Mouse (Mus musculus) E14TG2a.4 (cell line): Measurements from ENCODE around the gene Eif4a1.
A peak's percentile ranks its signal among the peaks of the same experiment; 100 is the strongest.

Experiments used
- H3K27me3 ChIP-seq: 2 replicates; pipeline ENCODE4 v1.6.1; 2014; ENCODE audit warnings: low read length, control low read depth; ENCODE audit not compliant: insufficient read depth
- H3K36me3 ChIP-seq: 2 replicates; pipeline ENCODE4 v1.6.1; 2014; ENCODE audit warnings: low read length, control low read depth; ENCODE audit not compliant: insufficient read depth
- H3K4me1 ChIP-seq: replicated peaks from 2 replicates; pipeline ENCODE4 v1.6.1; 2014; ENCODE audit warnings: low read depth, low read length, control low read depth
- H3K4me3 ChIP-seq: replicated peaks from 2 replicates; pipeline ENCODE4 v1.5.1; 2014; ENCODE audit warnings: mild to moderate bottlenecking, low read length
- H3K9me3 ChIP-seq: 2 replicates; pipeline ENCODE4 v1.6.1; 2014; ENCODE audit warnings: low read length, control low read depth
- CTCF ChIP-seq: conservative IDR thresholded peaks from 2 replicates; pipeline ENCODE4 v1.5.1; 2014; ENCODE audit warnings: low read length
- NANOG ChIP-seq: IDR thresholded peaks from 2 replicates; pipeline ENCODE4 v1.6.1; 2014; ENCODE audit warnings: borderline replicate concordance, low read length, mixed read lengths
- POU5F1 ChIP-seq: IDR thresholded peaks from 2 replicates; pipeline ENCODE4 v1.6.1; 2014; ENCODE audit warnings: low read length, borderline replicate concordance

Gene Eif4a1

DNA sequence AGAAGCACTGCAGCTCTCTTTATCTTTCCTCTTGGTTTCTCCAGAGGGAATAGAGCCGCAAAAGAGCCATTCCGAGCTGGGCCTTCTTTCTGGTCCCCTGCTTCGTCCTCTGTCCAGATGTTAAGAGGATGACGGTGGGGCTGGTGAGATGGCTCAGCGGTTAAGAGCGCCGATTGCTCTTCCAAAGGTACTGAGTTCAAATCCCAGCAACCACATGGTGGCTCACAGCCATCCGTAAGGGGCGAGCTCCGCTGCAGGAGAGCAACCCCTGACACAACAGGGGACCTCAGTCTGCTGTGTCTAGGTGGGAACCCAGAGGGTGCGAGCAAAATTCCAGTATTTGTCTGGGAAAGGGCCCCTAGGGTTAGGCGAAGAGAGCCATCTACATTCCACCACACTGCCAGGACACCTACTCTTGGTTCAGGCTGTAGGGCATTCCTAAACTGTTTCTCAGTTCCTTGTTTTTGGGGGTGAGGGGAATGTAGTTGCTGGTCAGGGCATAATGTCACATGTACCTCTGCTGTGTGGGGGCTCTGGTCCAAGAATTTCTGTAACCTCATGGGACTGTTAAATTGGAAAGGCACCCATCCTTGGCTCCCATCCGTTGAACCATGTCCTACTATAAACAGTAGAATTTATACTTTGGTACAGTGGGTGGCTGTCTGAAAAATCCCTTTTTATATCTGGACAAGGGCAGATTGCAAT is 9.1 kb downstream of the Eif4a1 start:
- Histone ChIP-seq H3K36me3 (peaks cover 70% of the 10 kb centered on the region), H3K4me1 (peaks cover 79% of the 10 kb centered on the region), H3K27me3 (no peaks in the 10 kb centered on the region), H3K9me3 (no peaks in the 10 kb centered on the region), H3K4me3 (peak overlapping the region; percentile 82)
- TF ChIP-seq NANOG: no peak
- TF ChIP-seq CTCF: no peak
- TF ChIP-seq POU5F1: no peak

- TF ChIP-seq POU5F1 (no peak), CTCF (no peak), NANOG (no peak)
- Histone ChIP-seq H3K9me3 (no peaks in the 10 kb centered on the region), H3K4me1 (peaks cover 79% of the 10 kb centered on the region), H3K4me3 (peak within 1 kb of the TSS; percentile 82), H3K36me3 (peaks cover 70% of the 10 kb centered on the region), H3K27me3 (no peaks in the 10 kb centered on the region)
Measured at GRCm38 (mm10) chr11:69662213-69662966, 9.8 kb downstream of the Eif4a1 start, which contains the start of gene Mpdu1. Gene Mpdu1 (minus strand): TSS chr11:69662642.

DNA sequence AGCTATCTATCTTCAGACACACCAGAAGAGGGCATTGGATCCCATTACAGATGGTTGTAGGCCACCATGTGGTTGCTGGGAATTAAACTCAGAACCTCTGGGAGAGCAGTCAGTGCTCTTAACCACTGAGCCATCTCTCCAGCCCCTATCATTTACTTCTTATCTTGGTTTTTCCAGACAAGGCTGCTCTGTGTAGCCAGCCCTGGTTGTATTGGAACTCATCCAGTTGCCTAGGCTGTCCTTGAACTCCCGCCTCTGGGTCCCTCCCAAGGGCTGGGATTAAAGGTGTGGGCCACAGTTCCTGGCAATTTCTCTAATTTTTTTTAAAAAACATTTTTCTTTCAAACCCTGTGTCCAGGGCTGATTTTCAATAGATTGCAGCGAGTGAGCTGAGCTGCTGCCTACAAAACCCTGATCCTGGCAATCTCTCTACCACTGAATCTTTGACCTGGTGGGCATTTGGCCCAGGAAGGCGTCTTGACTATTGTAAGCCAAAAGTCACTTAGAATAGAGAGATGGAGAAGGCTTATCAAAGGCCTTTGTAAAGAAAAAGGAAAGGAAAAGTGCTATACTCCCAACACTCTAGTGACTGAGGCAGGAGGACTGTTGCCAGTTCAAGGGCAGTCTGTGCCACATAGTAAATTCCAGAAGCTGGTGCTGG is 10.9 kb downstream of the Eif4a1 start:
- H3K27me3 ChIP-seq: no peaks in the 10 kb centered on the region
- H3K9me3 ChIP-seq: no peaks in the 10 kb centered on the region
- H3K4me1 ChIP-seq: peaks cover 85% of the 10 kb centered on the region
- TF ChIP-seq CTCF: no peak
- no peak for TF ChIP-seq NANOG
- TF ChIP-seq POU5F1: no peak
- peak overlapping the region; percentile 82 for H3K4me3 ChIP-seq
- H3K36me3 ChIP-seq: peaks cover 71% of the 10 kb centered on the region

DNA sequence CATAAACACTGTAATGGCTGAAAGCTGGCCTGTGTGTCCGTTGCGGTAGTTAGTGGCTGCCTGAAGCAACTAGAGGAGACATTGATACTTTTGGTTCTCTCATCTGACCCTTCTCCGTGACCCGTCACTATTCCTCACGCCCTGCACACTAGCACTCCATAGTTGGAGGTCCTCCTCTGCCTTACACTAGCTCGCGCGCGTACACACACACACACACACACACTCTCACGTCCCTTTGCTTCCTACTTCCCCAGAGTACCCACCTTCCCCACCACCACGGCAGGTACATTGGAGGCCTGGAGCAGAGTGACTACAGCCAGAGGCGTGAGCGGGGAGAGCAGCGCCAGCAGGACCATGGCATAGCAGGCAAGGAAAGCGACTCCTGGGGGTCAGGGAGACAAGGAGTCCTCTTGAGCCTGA is 14.8 kb downstream of the Eif4a1 start:
- Histone ChIP-seq H3K4me3 (peak overlapping the region; percentile 84), H3K27me3 (no peaks in the 10 kb centered on the region), H3K36me3 (peaks cover 72% of the 10 kb centered on the region), H3K4me1 (peaks cover 87% of the 10 kb centered on the region), H3K9me3 (no peaks in the 10 kb centered on the region)
- TF ChIP-seq POU5F1 (no peak), NANOG (no peak), CTCF (no peak)

- no peak for TF ChIP-seq POU5F1
- TF ChIP-seq NANOG: no peak
- TF ChIP-seq CTCF: peak; percentile 80
- H3K36me3 ChIP-seq: peaks cover 78% of the 10 kb centered on the region
- peak overlapping the region; percentile 84 for H3K4me3 ChIP-seq
- H3K27me3 ChIP-seq: no peaks in the 10 kb centered on the region
- peaks cover 94% of the 10 kb centered on the region for H3K4me1 ChIP-seq
- H3K9me3 ChIP-seq: no peaks in the 10 kb centered on the region
Measured at GRCm38 (mm10) chr11:69656617-69657461, 15.4 kb downstream of the Eif4a1 start.

GRCm38 (mm10) chr11:69656065-69656455 is 16.2 kb downstream of the Eif4a1 start:
- H3K27me3 ChIP-seq: no peaks in the 10 kb centered on the region
- TF ChIP-seq NANOG (no peak), POU5F1 (no peak), CTCF (no peak)

GRCm38 (mm10) chr11:69655264-69656064 is 16.8 kb downstream of the Eif4a1 start, which contains the start of gene Sox15:
Gene Sox15 (plus strand): TSS chr11:69655314.
- Histone ChIP-seq H3K9me3 (no peaks in the 10 kb centered on the region), H3K36me3 (peaks cover 87% of the 10 kb centered on the region), H3K4me3 (peak within 1 kb of the TSS; percentile 84), H3K4me1 (peaks cover 94% of the 10 kb centered on the region), H3K27me3 (no peaks in the 10 kb centered on the region)
- TF ChIP-seq NANOG (no peak), CTCF (peak; percentile 60)

More at GRCm38 (mm10) chr11:69656065-69656455, 16.2 kb downstream of the Eif4a1 start:
- Histone ChIP-seq H3K4me1 (peaks cover 93% of the 10 kb centered on the region), H3K4me3 (peak overlapping the region; percentile 84), H3K36me3 (peaks cover 86% of the 10 kb centered on the region), H3K9me3 (no peaks in the 10 kb centered on the region)

DNA sequence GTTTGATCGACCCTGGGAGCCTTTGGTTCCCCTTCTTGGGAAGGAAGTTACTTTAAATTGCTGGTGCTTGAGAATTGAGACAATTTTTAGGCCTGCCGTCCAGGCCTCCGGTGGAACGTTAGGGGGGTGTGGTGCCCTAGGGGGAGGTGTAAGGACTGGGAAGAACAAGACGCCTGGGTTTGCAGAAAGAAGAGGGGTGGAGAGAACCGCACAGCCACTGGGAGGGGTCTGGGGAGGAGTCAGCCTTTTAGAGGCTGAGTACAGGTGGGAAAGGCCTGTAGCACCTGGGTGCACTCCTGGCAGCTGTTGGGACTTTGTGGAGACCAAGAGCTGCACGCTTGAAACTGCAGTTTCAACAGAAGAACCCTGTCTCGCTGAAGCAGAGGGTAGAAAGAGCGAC is 17.5 kb downstream of the Eif4a1 start:
- Histone ChIP-seq H3K4me3 (peak overlapping the region; percentile 84), H3K9me3 (no peaks in the 10 kb centered on the region), H3K27me3 (no peaks in the 10 kb centered on the region), H3K36me3 (peaks cover 87% of the 10 kb centered on the region), H3K4me1 (peaks cover 94% of the 10 kb centered on the region)
- TF ChIP-seq NANOG (no peak), POU5F1 (no peak), CTCF (no peak)
